Mouse (Mus musculus) layer of hippocampus, adult 18-20 months (tissue): ENCODE measurements around the gene Dazl. TPM values are rescaled to one million over a fixed set of nuclear protein-coding genes. Genes with fewer than 3 reads are reported as not detected.
A peak's percentile ranks its signal among the peaks of the same experiment; 100 is the strongest.
"Not testable (repeated sequence)": the region's sequence is repeated elsewhere in the genome, so short reads cannot be mapped to it uniquely, and the experiment has no call there.

Experiments used
- DNase-seq, 2 experiments: peaks; one replicate each; pipeline ENCODE4 v3.0.0; 2022; ENCODE audit warnings: low spot score in 2 of 2
- total RNA-seq, 2 experiments: library from RNA; stranded (reverse); gene quantifications; 2 replicates each; pipeline ENCODE4 v1.2.3; 2021

Dazl gene
- total RNA-seq, 2 experiments from 2014 or later, result 3.2 to 5.3 TPM

- peak in 1 of 2 experiments; percentile 20 for DNase-seq
Observed at GRCm38 (mm10) chr17:50291485-50292200, 1.8 kb downstream of the Dazl start.

GRCm38 (mm10) chr17:50284845-50285244 lies 8.6 kb downstream of the Dazl start:
- DNase-seq, result no peak

- not testable (repeated sequence) for DNase-seq
Observed at GRCm38 (mm10) chr17:50261615-50262014, 31.8 kb downstream of the Dazl start.

GRCm38 (mm10) chr17:50260856-50261255 lies 32.6 kb downstream of the Dazl start:
- DNase-seq, result no peak

GRCm38 (mm10) chr17:50246605-50247004 lies 46.8 kb downstream of the Dazl start:
- DNase-seq, result no peak

- no peak for DNase-seq
Observed at GRCm38 (mm10) chr17:50244675-50245074, 48.8 kb downstream of the Dazl start.

GRCm38 (mm10) chr17:50243326-50243725 lies 50.1 kb downstream of the Dazl start:
- no peak for DNase-seq

- no peak for DNase-seq
Observed at GRCm38 (mm10) chr17:50237818-50238610, 55.4 kb downstream of the Dazl start.

- peak; percentile 81 to 93 for DNase-seq
Observed at GRCm38 (mm10) chr17:50237436-50237709, 56.1 kb downstream of the Dazl start.

GRCm38 (mm10) chr17:50236702-50237435 lies 56.6 kb downstream of the Dazl start:
- peak in 1 of 2 experiments; percentile 5 for DNase-seq

- no peak for DNase-seq
Observed at GRCm38 (mm10) chr17:50235943-50236701, 57.3 kb downstream of the Dazl start.

- no peak for DNase-seq
Observed at GRCm38 (mm10) chr17:50233956-50234355, 59.5 kb downstream of the Dazl start.

- no peak for DNase-seq
Observed at GRCm38 (mm10) chr17:50232821-50233220, 60.6 kb downstream of the Dazl start.

- no peak for DNase-seq
Observed at GRCm38 (mm10) chr17:50231206-50231605, 62.2 kb downstream of the Dazl start.

GRCm38 (mm10) chr17:50229534-50229933 lies 63.9 kb downstream of the Dazl start:
- DNase-seq, result no peak

Other genes starting within 250 kb of the Dazl start
- 10 to 100 TPM; 17.0 to 18.3 TPM for gene Rftn1, start 103.0 kb downstream of the Dazl start, total RNA-seq
- 10 to 100 TPM; 57.7 to 59.3 TPM for gene Plcl2, start 215.8 kb upstream of the Dazl start, total RNA-seq